Mouse (Mus musculus) thymus, postnatal 0 days (tissue): ENCODE results near the gene Slc9a3r2. TPM values are rescaled to one million over a fixed set of nuclear protein-coding genes. Genes with fewer than 3 reads are reported as not detected.
"Not testable (repeated sequence)": the region's sequence is repeated elsewhere in the genome, so short reads cannot be mapped to it uniquely, and the experiment has no call there.

ENCODE experiments used
- DNase-seq: peaks from one replicate; pipeline ENCODE4 v3.0.0-alpha.2; 2015; ENCODE audit warnings: low spot score
- polyA plus RNA-seq: library from polyadenylated mRNA; unstranded; fragments of >200 nt; fragmentation: Nextera tagmentation; extraction: Ambion mirVana; gene quantifications from 2 replicates; pipeline ENCODE4 v1.2.1, GENCODE M21; 2015

Slc9a3r2 gene
- polyA plus RNA-seq, 1 experiment from 2014 or later, result 11.3 TPM

- DNase-seq, result peak; percentile 65
Measured at GRCm38 (mm10) chr17:24667416-24667815, 17.3 kb upstream of the Slc9a3r2 start.

GRCm38 (mm10) chr17:24667011-24667410 lies 16.9 kb upstream of the Slc9a3r2 start:
- not testable (repeated sequence) for DNase-seq

DNA sequence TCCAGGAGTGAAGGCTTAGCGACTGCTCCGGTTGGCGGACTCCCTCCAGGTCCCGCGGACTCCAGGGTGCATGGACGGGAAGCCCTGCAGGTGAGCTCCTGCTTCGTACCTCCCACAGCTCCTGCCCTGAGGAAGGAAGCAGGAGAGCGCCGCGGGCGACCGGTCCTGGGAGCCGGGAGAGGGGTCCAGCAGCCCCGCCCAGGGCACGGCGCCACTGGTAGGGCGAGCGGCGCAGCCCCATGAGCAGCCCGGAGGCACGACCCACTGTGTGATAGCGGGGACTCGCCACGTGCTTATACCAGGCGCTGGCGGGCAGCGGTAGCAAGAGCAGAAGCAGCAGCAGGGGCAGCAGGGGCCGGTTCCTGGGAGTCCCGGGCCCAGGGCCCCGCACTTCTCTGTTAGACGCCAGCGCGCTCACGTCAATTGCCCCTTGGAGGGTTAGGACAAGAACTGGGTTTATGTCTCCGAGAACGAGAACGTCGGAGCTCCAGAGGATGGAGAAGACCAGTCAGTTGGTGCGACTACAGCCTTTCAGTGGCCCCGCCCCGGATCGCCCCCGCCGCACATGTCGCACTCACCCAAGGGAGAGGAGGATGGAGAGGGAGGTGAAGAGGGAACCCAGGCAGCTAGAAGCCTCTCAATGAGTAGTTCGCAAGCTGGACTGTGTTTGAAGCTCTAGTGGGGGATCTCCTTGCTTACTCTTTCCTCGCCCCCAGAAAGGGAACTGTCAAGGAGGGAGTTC lies 8.1 kb upstream of the Slc9a3r2 start, which contains the start of gene Npw:
Gene Npw, minus strand, starts transcription at position 441 of the 742 bp plus-strand sequence.
- DNase-seq, result peak; percentile 19

DNA sequence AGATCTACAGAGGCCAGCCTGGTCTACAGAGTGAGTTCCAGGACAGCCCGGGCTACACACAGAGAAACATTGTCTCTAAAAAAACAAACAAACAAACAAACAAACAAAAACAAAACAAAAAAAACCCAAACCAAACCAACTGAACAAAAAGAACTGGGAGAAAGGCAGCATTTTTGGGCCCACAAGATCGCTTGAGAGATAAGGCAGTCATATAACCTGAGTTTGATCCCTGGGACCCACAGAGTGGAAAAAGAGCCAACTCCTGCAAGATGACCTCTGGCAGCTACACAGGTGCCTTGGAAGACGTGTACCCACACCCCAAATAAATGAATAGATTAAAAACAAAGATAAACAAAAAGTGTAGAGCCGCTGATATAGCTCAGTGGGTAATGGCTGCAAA lies 4.8 kb upstream of the Slc9a3r2 start:
- DNase-seq, result no peak

GRCm38 (mm10) chr17:24653967-24654710 lies 4.0 kb upstream of the Slc9a3r2 start:
- peak; percentile 81 for DNase-seq

GRCm38 (mm10) chr17:24651835-24652234 lies 1.7 kb upstream of the Slc9a3r2 start:
- no peak for DNase-seq

- no peak for DNase-seq
Measured at GRCm38 (mm10) chr17:24650766-24651165, 639 bp upstream of the Slc9a3r2 start.

- no peak for DNase-seq
Measured at GRCm38 (mm10) chr17:24649581-24650069, 502 bp downstream of the Slc9a3r2 start.

- DNase-seq, result no peak
Measured at GRCm38 (mm10) chr17:24648731-24649377, 1.3 kb downstream of the Slc9a3r2 start.

- DNase-seq, result no peak
Measured at GRCm38 (mm10) chr17:24647493-24647892, 2.6 kb downstream of the Slc9a3r2 start.

- DNase-seq, result no peak
Measured at GRCm38 (mm10) chr17:24646381-24646780, 3.7 kb downstream of the Slc9a3r2 start.

DNA sequence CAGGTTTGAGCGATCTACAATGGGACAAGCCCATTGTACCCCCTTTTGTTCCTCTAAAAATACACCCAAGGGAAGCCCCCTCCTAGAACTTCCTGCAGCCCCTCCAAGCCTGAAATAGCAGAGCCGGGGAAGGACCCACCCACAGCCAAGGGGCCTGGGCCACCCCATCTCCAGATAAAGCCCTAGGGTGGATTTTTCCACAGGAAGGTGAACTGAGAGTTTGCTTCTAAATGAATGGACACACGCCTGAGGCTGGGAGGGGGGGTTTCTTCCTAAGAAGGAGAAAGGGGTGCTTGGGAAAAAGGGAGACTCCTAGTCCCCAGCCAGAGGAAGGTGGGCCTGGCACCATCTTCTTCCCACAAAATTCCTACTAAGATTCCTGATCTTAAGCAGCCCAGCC lies 4.2 kb downstream of the Slc9a3r2 start:
- DNase-seq, result no peak

DNA sequence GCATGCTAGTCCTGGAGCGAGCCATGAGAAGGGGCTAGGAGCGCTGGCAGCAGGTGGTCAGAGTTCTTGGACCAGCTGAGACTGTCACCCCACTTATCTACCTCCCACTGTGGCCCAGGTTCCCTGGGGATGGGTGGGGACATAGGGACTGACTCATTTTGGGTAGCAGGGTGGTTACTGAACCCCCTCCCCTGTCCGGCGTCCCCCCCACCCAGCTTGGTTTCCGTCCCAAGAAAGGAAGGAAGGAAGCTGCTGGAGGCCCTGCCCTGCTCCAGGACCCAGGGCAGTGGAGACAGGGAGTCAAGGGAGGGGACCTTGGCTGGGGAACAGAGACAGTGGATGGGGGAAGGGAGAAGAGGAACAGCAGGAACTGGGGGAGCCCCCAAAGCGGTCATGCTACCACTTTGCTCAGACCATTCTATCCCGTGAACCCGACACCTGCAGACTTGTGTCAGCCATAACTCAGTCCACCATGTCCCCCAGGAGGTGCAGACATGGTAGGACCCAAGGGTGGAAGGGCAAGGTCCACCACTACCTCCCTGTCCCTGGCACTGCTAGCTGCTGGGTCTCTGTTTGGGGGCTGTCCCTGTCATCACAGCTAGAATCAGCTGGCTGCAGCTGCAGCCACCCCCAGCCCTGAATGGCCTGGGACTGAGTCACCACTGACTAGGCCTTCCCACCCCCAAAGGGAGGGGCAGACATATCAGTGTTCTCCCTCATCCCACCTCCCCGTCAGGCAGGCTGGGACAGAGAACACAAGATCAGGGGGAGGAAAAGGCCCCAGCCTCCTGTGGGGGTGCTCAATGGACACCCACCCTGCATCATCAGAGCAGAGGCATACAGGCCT lies 5.0 kb downstream of the Slc9a3r2 start:
- no peak for DNase-seq

DNA sequence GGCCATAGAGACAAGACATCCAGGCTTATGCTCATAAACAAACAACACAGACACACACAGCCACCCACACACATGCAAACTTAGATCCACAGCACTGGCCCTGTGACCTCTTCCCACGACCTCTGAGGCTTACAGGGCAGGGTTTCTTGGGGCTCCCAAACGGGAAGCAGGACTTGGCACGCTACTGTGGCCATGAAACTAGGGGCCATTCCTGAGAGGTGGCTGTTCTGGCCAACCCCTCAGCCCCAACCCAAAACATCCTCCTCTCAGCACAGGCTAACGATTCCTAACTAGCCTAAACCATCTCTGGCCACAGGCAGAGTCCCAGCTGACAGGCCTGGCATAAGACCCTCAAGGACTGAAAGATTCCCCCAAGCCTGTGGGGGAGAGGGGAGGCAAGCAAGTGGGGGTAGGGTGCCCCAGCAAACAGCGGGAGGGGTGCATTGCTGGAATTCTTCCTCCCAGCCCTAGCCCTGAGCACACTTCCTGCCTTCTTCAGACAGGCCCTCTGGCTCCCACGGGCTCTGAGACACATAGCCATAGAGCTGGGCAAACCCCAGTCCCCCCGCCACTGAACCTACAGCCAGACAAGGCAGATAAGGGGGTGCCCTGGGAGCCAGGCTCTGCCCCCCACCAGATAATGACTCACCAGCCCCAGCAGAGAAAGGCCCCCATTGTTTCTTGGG lies 6.0 kb downstream of the Slc9a3r2 start:
- no peak for DNase-seq

- DNase-seq, result no peak
Measured at GRCm38 (mm10) chr17:24642791-24643343, 7.3 kb downstream of the Slc9a3r2 start.

- DNase-seq, result no peak
Measured at GRCm38 (mm10) chr17:24641944-24642343, 8.2 kb downstream of the Slc9a3r2 start.

DNA sequence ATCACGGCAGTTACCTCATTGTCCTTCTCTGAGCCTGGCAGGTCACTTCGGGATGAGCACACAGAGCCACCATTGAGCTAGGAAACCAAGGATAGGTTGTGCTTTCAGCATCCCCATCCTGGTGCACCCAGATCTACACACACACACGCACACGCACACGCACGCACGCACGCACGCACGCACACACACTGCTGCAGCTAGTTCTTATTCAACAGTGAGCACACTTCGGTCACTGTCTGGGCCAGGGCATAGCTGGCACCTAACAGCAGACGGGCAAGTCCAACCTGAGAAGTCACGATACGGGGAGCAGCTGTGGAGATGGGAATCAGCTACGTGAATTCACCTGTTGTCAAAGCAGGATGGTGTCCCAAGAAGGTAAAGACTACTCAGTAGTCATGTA lies 9.5 kb downstream of the Slc9a3r2 start:
- DNase-seq, result no peak

- DNase-seq, result no peak
Measured at GRCm38 (mm10) chr17:24640119-24640518, 10.0 kb downstream of the Slc9a3r2 start.

- no peak for DNase-seq
Measured at GRCm38 (mm10) chr17:24639571-24639988, 10.5 kb downstream of the Slc9a3r2 start.

GRCm38 (mm10) chr17:24638840-24639239 lies 11.3 kb downstream of the Slc9a3r2 start:
- no peak for DNase-seq
